Mouse (Mus musculus): Measurements from ENCODE around the gene Cped1.

- no peak for TF ChIP-seq CTCF (IDR thresholded peaks at IDR 0.05; ENCODE audit: low read depth, low read length)
- TF ChIP-seq POLR2AphosphoS5 (IDR thresholded peaks at IDR 0.05; ENCODE audit: insufficient replicate concordance, low read depth, low read length) = no peak
Measured at GRCm38 (mm10) chr6:21977532-21977931, 8.2 kb upstream of the Cped1 start.
